Mouse (Mus musculus) G1E (cell line): ENCODE data around the gene Hs3st2.

Source experiments
- CTCF ChIP-seq: IDR thresholded peaks from 2 replicates; pipeline ENCODE4 v1.5.1; 2012; ENCODE audit warnings: low read depth, low read length, inconsistent platforms, mixed read lengths
- GATA1 ChIP-seq: IDR thresholded peaks from 2 replicates; pipeline ENCODE4 v1.6.1; 2012; ENCODE audit warnings: borderline replicate concordance, low read length, inconsistent platforms, mixed read lengths
- GATA2 ChIP-seq: IDR thresholded peaks from 2 replicates; pipeline ENCODE4 v1.6.1; 2012; ENCODE audit warnings: low read depth, low read length, inconsistent platforms, borderline replicate concordance
- TAL1 ChIP-seq: conservative IDR thresholded peaks from 2 replicates; pipeline ENCODE4 v1.6.1; 2012; ENCODE audit warnings: low read depth, low read length, inconsistent platforms, mixed read lengths

GRCm38 (mm10) chr7:121500516-121500915 lies 108.9 kb downstream of the Hs3st2 start:
- no peak for TF ChIP-seq CTCF
- TF ChIP-seq GATA1: no peak
- TF ChIP-seq GATA2: no peak
- no peak for TF ChIP-seq TAL1
